Mouse (Mus musculus) testis, postnatal 14 days (tissue): ENCODE results near the gene Nkd2.

Experiments
- DNase-seq: peaks from one replicate; pipeline ENCODE4 v3.0.0; 2021; ENCODE audit warnings: low spot score

Nkd2 gene

GRCm38 (mm10) chr13:73847465-73847836 lies at the start of gene Nkd2:
Gene Nkd2 (minus strand): TSS chr13:73847631.
- peak; percentile 78 for DNase-seq

- no peak for DNase-seq
Measured at GRCm38 (mm10) chr13:73892493-73893178, 45.2 kb upstream of the Nkd2 start.

GRCm38 (mm10) chr13:73887415-73887874 lies 40.0 kb upstream of the Nkd2 start:
- peak; percentile 49 for DNase-seq

- no peak for DNase-seq
Measured at GRCm38 (mm10) chr13:73886601-73887000, 39.2 kb upstream of the Nkd2 start.

- no peak for DNase-seq
Measured at GRCm38 (mm10) chr13:73886066-73886465, 38.6 kb upstream of the Nkd2 start.

- DNase-seq = no peak
Measured at GRCm38 (mm10) chr13:73885656-73886055, 38.2 kb upstream of the Nkd2 start.

- DNase-seq = no peak
Measured at GRCm38 (mm10) chr13:73881347-73881746, 33.9 kb upstream of the Nkd2 start.

GRCm38 (mm10) chr13:73879824-73880223 lies 32.4 kb upstream of the Nkd2 start:
- peak; percentile 44 for DNase-seq

- no peak for DNase-seq
Measured at GRCm38 (mm10) chr13:73872159-73872558, 24.7 kb upstream of the Nkd2 start.

- DNase-seq = peak; percentile 42
Measured at GRCm38 (mm10) chr13:73846589-73847464, 604 bp downstream of the Nkd2 start.

- no peak for DNase-seq
Measured at GRCm38 (mm10) chr13:73842696-73843095, 4.7 kb downstream of the Nkd2 start.

- DNase-seq = no peak
Measured at GRCm38 (mm10) chr13:73839740-73840139, 7.7 kb downstream of the Nkd2 start.

- no peak for DNase-seq
Measured at GRCm38 (mm10) chr13:73839137-73839548, 8.3 kb downstream of the Nkd2 start.

GRCm38 (mm10) chr13:73837708-73838107 lies 9.7 kb downstream of the Nkd2 start:
- no peak for DNase-seq

GRCm38 (mm10) chr13:73836491-73836890 lies 10.9 kb downstream of the Nkd2 start:
- no peak for DNase-seq

- no peak for DNase-seq
Measured at GRCm38 (mm10) chr13:73835791-73836190, 11.6 kb downstream of the Nkd2 start.

GRCm38 (mm10) chr13:73833809-73834208 lies 13.6 kb downstream of the Nkd2 start:
- no peak for DNase-seq

- DNase-seq = no peak
Measured at GRCm38 (mm10) chr13:73831486-73831885, 15.9 kb downstream of the Nkd2 start.

- no peak for DNase-seq
Measured at GRCm38 (mm10) chr13:73827243-73827642, 20.2 kb downstream of the Nkd2 start.

- DNase-seq = no peak
Measured at GRCm38 (mm10) chr13:73823711-73824110, 23.7 kb downstream of the Nkd2 start.

GRCm38 (mm10) chr13:73822187-73822800 lies 25.1 kb downstream of the Nkd2 start:
- DNase-seq = peak; percentile 16

GRCm38 (mm10) chr13:73821251-73821650 lies 26.2 kb downstream of the Nkd2 start:
- no peak for DNase-seq

GRCm38 (mm10) chr13:73818921-73819320 lies 28.5 kb downstream of the Nkd2 start:
- no peak for DNase-seq
